Mouse (Mus musculus) heart, postnatal 0 days (tissue): ENCODE measurements at regions not wholly inside any gene's neighbourhood (a gene's known extent, or its start where the extent isn't known, plus 50 kb on each side); places are given as distances from the start of the nearest gene placed in this dataset.

Experiments
- CTCF ChIP-seq: IDR thresholded peaks from 2 replicates; pipeline ENCODE4 v1.5.1; 2016; ENCODE audit warnings: antibody characterized with exemption, control low read depth, low read depth
- EP300 ChIP-seq: IDR thresholded peaks from 2 replicates; pipeline ENCODE4 v1.6.1; 2016; ENCODE audit warnings: antibody characterized with exemption, low read depth

DNA sequence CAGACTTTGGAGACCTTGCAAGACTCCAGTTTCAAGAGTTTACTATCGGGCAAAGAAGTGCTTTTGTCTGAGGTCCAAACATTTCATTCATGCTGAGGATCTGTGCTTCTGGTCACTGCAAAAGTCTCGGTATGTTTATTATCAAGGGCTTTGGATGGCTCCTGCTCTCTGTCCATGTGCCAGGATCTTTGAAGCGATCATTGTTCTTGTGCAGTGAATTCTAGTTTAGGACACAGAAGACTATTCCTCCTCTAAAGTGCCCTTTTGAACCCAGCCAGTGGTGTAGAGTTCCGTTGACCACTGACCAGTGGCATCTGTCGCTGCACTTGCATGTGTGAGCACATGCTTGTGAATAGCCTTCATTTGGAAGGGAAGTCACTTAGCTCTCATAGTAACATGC lies 166.9 kb upstream of the Chl1 start:
- TF ChIP-seq CTCF (no peak), EP300 (no peak)
